Mouse (Mus musculus): ENCODE results near the gene Pgap1. TPM values are rescaled to one million over a fixed set of nuclear protein-coding genes. Genes with fewer than 3 reads are reported as not detected.

Pgap1 gene
- polyA plus RNA-seq, 1 experiment from 2014 or later = 1.1 TPM

- no peaks in the 10 kb centered on the region for H3K9me3 ChIP-seq (replicated peaks)
- DNase-seq (no peak), ATAC-seq (ENCODE audit: low read depth) (peak; percentile 13; the same call in 1 of the 2 replicates)
- H3K4me2 ChIP-seq = peak overlapping the region; percentile 74
- peak overlapping the region; percentile 81; the same call in 1 of the 2 replicates for H3K9ac ChIP-seq
- 45% methylated on average over 3 of the region's 3 CpGs for WGBS (ENCODE audit: insufficient replicate concordance)
- 0 out of 2 replicates have a peak, but pooled peaks cover 3% of the 10 kb centered on the region for H3K36me3 ChIP-seq
- H3K27ac ChIP-seq = no peak overlapping the region; the same call in 1 of the 2 replicates
- peaks cover 13% of the 10 kb centered on the region for H3K4me1 ChIP-seq (replicated peaks)
- no peaks in the 10 kb centered on the region for H3K27me3 ChIP-seq
- H3K4me3 ChIP-seq (replicated peaks) = peak overlapping the region; percentile 76
These were observed 118.4 kb downstream of the Pgap1 start for GRCm38 (mm10) chr1:54439080-54439476.

- Histone ChIP-seq H3K36me3 (peaks cover 5% of the 10 kb centered on the region; the same call in 1 of the 2 replicates), H3K4me1 (replicated peaks) (peaks cover 13% of the 10 kb centered on the region), H3K4me3 (replicated peaks) (peak within 1 kb of the TSS; percentile 76), H3K27ac (peak within 1 kb of the TSS; percentile 47; the same call in 1 of the 2 replicates), H3K27me3 (no peaks in the 10 kb centered on the region), H3K4me2 (peak within 1 kb of the TSS; percentile 74), H3K9me3 (replicated peaks) (no peaks in the 10 kb centered on the region), H3K9ac (peak within 1 kb of the TSS; percentile 81)
- peak; percentile 63 for DNase-seq
- 3% methylated on average over 39 of the region's 39 CpGs for WGBS (ENCODE audit: insufficient replicate concordance)
- peak; percentile 99 for ATAC-seq (ENCODE audit: low read depth)
These were observed 119.0 kb downstream of the Pgap1 start, which contains the start of gene Gtf3c3 for GRCm38 (mm10) chr1:54438340-54439079. Gene Gtf3c3, minus strand, starts transcription at chr1:54438971.

Other genes with a start within 250 kb of the Pgap1 start
- gene Gtf3c3, start 118.7 kb downstream of the Pgap1 start, polyA plus RNA-seq (2015; fragmentation: Nextera tagmentation; extraction: Ambion mirVana) = 8.5 and 11.3 TPM in 2 replicates